Mouse (Mus musculus): ENCODE data around the gene Atp6v1f.
A peak's percentile ranks its signal among the peaks of the same experiment; 100 is the strongest.

Atp6v1f gene

GRCm38 (mm10) chr6:29461502-29461901, 6.0 kb upstream of the Atp6v1f start:
- no peak for DNase-seq (ENCODE audit: low read depth, low spot score)

GRCm38 (mm10) chr6:29463388-29463787, 4.1 kb upstream of the Atp6v1f start:
- no peak for DNase-seq (ENCODE audit: low read depth, low spot score)

DNA sequence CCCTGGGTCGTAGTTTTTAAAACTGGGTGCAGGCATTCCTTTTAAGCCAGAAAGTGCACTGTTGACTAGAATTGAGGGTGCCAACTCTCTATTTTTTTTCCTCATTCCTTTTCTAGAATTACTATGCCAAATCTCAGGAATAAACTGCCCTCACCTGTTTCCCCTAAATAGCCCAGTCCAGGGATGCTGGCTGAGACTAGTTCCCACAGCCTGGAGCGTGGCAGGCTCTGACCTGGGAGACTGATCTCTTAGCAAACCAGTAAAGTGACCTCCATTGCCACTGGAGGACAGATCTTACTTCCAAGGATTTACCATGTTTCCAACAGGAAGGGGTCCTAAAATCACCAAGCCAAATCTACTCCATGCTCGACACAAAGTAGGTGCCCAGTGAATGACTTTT, 1.3 kb downstream of the Atp6v1f start:
- DNase-seq (ENCODE audit: low read depth, low spot score): no peak

DNA sequence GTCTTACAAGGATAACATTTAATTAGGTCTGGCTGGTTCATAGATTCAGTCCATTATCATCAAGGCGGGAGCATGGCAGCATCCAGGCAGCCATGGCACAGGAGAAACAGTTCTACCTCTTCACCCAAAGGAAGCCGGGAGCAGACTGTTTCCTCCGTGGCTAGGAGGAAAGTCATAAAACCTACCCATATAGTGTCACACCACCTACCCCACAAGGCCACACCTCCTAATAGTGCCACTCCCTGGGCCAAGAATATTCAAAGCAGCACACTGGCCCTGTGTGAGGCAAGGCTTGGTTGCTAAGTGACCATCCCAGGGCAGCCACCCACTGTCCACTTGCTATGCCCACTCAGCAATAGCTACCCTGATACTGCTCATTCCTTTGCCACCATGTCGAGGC, 3.6 kb downstream of the Atp6v1f start, which contains the start of gene Atp6v1fnb:
Atp6v1fnb (plus strand) TSS at position 301 of the 400 bp plus-strand sequence.
- DNase-seq (ENCODE audit: low read depth, low spot score): no peak

DNA sequence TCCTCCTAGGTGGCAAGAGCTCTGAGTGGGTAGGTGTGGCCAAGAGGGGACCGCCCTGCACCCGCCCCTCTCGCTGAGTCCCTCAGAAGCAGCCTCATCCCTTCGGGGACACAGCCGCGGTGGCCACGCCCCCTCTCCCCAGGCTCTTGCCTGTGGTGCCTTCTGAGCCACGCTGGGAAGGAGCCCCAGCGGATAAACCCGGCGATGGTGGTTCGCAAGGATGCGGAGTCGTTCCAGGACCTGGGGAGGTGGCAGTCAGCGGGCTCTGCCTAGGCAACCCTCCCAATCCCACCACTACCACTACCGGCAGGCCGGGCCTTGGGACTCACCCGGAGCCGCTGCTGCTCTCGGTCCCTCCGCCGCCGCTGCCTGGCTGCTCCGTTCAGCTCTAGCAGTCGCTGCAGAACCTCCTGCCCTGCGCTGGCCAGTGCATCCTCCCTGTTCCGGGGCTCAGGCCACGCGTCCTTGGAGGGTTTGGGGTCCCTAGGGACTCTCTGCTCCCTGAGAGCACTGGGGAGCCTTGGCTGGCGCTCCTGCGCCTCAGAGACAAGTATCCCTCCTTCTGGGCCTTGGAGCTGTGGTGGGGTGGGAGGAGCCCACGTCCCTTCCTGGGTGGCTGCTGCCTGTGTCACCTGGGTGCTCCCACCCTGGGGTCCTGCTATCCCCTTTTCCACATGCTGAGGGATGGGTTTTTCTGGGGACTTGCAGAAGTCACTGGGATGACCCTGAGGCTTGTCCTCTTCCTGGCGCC, 6.6 kb downstream of the Atp6v1f start:
- peak; percentile 71 for DNase-seq (ENCODE audit: low read depth, low spot score)

GRCm38 (mm10) chr6:29474736-29475135, 7.2 kb downstream of the Atp6v1f start:
- DNase-seq (ENCODE audit: low read depth, low spot score): no peak

DNA sequence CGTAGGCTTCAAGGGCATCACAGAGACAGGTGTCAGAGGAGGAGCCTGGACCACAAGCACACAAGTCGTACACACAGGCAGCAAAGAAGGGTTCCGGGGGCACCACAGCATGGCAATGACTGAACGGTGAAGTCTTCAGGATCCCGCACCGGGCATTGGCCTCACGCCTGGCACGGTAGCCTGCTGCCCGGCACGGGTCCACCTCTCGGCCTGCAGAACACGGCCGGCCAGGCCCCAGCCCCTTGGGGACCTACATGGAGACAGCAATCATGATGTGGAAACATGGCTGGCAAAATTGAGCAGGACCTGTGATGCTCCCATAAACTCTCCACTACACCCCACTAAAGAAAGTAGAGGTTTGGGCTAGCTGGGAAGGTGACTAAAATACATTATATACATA, 15.2 kb downstream of the Atp6v1f start:
- DNase-seq (ENCODE audit: low read depth, low spot score): no peak

GRCm38 (mm10) chr6:29484716-29485559, 17.4 kb downstream of the Atp6v1f start:
- peak; percentile 73 for DNase-seq (ENCODE audit: low read depth, low spot score)

DNA sequence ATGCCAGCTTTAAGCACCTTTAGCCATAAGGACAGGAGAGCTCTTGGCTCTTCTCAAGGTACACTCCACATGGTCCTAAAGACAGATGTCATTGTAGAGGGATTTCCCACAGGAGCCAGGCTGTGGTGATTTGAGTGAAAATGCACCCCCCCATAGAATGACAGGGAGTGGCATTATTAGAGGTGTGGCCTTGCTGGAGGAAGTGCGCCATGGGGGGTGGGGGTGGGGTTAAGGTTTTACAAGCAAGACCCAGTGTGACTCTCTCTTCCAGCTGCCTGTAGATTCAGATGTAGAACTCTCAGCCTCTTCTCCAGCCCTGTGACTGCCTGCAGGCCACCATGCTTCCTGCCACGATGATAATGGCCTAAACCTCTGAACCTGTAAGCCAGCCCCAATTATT, 18.4 kb downstream of the Atp6v1f start:
- no peak for DNase-seq (ENCODE audit: low read depth, low spot score)

- DNase-seq (ENCODE audit: low read depth, low spot score): no peak
These were observed 26.6 kb downstream of the Atp6v1f start for GRCm38 (mm10) chr6:29494101-29494500.

DNA sequence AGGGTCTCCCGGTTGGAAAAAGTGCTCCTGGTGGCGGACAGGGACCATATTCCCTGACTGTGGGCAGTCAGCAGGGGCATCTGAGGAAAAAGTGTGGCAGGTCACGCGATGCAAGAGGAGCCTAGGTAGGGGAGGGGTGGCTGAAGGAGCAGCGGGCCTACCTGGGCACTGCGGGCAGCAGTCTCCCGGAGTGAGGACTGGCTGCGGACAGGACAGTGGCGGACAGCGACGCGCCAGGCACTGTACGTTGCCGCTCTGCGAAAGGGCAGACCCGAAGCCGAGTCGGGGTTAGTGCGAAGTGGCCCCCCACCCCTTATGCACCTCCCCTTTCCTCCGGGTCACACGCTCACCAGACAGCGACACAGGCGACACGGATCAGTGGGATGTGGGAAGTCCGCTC, 28.8 kb downstream of the Atp6v1f start:
- DNase-seq (ENCODE audit: low read depth, low spot score): no peak

DNA sequence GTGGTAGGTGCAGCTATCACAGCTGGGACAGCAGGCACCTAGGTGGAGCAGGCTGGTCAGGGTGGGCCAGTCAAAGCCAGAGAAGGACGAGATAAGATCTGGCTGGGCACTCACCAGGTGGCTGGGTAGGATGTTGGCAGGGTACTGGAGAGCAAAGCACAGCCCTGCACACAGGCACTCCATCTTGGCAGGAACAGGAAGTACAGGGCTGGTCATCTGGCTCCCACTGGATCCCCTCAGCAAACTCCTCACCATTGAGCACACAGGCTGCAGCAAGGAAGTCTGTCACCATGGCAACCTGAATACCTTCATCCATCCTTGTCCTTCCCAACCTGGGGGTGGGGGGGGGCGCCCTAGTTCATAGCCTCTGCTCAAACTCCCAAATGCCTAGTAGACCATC, 30.3 kb downstream of the Atp6v1f start:
- DNase-seq (ENCODE audit: low read depth, low spot score): no peak

- DNase-seq (ENCODE audit: low read depth, low spot score): no peak
These were observed 32.7 kb downstream of the Atp6v1f start for GRCm38 (mm10) chr6:29500177-29500576.

- DNase-seq (ENCODE audit: low read depth, low spot score): no peak
These were observed 33.3 kb downstream of the Atp6v1f start for GRCm38 (mm10) chr6:29500810-29501209.

DNA sequence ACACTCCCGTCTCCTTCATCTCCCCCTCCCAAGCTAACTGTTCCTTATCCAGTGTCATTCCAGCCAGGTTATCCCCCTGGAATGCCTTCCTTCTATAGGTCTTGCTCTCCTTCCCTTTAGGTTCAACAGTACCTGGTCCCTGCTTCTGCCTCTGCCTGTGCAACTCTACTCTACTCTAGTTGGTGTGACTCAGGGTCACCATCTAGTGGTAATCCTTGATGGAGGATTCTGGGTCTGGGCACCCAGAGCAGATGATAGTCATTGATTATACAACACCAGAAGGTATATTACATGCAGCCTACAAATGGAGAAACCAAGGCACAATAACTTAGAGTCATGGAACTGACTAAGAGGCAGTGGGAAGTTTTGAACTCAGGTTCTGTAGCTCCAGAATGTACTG, 34.1 kb downstream of the Atp6v1f start:
- DNase-seq (ENCODE audit: low read depth, low spot score): no peak

DNA sequence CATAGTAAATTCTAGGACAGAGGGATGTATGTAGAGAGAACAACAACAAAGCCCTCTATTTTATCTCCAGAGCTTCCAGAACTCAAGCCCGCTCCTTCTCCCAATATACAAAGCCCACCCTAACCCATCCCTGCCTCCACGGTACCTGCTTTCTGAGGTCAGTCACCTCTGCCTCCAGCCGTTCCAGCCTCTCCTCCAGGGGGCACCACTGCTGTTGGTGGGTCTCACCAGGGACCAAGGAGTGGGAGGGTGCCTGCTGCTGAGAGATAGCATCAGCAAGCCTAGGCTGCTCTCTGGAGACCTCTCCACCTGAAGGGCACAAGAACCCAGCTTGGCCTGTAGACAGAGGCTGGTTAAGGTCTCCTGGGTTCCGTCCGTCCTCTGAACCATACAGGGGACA, 38.0 kb downstream of the Atp6v1f start:
- DNase-seq (ENCODE audit: low read depth, low spot score): no peak

DNA sequence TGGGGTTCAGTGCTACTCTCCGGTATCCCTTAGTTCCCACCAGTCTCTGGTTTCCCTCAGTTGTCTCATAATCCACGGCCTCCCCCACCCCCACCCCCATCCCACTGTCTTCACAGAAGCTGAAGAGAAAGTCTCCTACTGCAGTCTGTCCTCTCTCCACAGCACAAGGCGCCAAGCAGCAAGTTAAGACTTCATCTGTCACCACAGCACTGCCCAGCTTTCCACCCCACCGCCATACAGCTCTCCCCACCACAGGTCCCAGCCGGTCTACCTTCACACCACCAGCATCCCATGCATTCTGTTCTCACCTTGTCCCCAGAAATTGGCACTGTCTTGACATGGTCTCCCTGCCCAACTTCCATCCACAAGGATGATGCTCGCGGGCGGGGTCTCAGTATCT, 39.3 kb downstream of the Atp6v1f start:
- no peak for DNase-seq (ENCODE audit: low read depth, low spot score)

DNA sequence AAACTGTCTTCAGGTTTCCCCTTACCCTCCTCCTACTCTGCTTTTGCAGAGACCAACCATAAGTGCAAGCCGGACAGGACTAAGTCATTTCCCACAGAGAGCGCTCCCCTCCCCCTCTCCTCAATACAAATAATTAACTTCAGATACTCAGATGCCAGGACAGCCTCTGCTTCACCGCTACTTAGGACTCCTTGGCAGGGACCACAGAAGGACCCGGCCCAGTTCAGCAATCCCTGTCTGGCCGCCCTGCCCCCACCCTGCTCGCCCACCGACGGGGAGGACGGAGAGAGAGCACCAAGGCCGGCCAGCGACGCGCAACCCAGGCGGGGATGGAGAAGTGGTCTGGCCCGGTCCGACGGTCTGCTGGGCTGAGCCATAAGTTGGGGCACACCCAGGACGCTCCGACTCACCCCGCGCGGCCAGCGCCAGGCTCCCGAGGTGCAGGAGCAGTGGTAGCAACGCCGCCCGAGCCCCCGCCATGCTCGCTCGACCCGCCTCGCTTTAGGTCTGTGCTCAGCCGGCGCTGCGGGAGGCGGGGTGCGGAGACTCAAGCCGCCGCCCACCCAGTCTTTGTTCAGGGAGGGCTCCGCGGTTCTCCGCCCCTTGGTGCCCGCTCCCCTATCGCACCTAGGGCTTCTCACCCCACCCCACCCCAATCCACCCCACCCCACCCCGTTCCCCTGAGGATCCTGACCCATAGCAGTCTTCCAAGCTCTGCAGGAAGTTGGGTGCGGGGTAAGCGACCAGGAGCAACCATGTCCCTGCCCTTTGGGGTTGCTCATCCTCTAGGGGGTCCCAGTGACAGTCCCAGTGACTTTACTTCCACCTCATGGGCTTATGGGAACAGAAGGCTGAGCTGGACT, 40.2 kb downstream of the Atp6v1f start, which contains the start of gene Kcp:
Kcp (minus strand) TSS at position 506 of the 863 bp plus-strand sequence.
- DNase-seq (ENCODE audit: low read depth, low spot score): no peak

- DNase-seq (ENCODE audit: low read depth, low spot score): no peak
These were observed 41.6 kb downstream of the Atp6v1f start for GRCm38 (mm10) chr6:29509086-29509485.

DNA sequence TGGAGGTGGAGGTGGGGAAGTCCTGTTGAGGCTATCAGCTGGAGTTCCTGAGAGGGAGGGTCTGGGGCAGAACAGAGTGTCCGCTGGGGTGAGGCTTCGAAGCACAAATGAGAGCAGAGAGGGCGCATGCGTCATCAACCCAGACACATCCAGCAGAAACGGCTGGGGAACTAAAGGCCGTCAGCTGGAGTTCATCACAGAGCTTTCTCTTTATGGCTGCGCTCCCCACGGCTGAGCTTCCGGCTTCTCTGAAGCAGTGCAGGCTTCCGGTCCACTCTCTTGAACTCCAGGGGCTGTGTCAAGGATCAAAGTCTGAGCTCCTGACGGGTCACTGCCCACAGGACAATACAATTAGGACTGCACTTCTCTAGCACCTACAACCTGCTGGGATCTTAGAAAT, 45.8 kb downstream of the Atp6v1f start:
- DNase-seq (ENCODE audit: low read depth, low spot score): no peak

GRCm38 (mm10) chr6:29517139-29517538, 49.6 kb downstream of the Atp6v1f start:
- no peak for DNase-seq (ENCODE audit: low read depth, low spot score)

All from WW6 (cell line).